Mouse (Mus musculus): ENCODE measurements around the gene Sim1.

DNA sequence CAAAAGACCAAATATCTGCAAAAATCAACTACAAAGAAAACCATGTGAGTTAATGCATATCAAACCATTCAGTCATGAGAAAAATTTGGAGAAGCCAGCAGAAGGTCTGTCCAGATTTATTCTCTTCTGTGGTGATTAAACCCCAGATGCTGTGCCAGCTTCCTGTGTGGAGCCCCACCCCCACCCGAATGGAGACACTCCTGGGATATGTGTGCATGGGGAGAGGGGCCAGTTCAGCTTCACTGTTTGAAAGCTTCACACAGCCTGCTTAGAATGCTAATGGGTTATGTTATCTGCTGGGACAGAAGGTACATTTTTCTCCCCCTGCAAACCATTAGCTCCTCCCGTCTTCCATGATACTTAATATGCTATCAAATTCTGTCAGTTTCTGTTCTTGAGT lies 120.3 kb downstream of the Sim1 start:
- TF ChIP-seq POLR2A (IDR thresholded peaks at IDR 0.05; ENCODE audit: insufficient read depth, low read length) (no peak), EP300 (IDR thresholded peaks at IDR 0.05; ENCODE audit: insufficient read depth, low read depth, low read length) (no peak)
